Mouse (Mus musculus): ENCODE results near the gene Tmem109.

Gene Tmem109

DNA sequence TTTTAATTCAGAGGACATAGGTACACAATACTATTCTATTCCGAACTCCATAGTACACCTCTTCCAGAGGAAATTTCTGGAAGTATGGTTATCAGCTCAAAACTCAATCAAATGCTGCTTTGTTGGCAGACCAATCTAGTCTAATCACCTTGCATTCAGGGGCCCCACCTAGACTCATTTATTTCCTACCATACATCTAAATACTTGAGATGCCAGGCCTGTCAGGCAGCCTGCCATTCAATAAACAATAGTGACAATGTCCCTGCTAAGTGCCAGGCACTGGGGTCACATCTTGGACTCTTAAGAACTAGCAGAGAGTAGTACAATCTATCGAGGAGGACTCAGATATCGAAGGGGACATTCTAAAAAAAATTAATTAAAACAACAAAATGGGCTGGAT, 10.4 kb upstream of the Tmem109 start:
- no peak for DNase-seq (ENCODE audit: low read depth, low spot score)

DNA sequence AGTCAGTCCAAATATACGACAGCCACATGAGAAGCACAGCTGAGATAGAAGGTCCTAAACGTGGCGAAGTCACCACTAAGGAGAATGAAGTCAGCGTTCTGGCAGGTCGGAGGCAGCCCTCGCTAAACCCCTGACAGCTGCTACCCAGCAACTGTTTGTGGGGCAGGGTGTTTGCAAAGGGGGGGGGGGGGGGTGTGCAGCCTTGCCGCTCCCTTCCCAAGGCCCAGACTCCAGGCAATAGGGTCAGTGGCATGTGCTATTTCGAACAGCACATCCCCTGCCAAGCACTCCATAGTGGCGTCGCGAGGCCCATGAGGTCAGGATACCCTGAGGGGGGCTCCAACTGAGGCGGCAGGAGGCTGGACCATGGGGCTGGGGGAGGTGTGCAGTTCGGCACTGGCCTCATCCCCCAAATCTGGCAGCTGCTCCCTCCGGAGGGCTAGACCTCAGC, 801 bp downstream of the Tmem109 start:
- DNase-seq (ENCODE audit: low read depth, low spot score): no peak

DNA sequence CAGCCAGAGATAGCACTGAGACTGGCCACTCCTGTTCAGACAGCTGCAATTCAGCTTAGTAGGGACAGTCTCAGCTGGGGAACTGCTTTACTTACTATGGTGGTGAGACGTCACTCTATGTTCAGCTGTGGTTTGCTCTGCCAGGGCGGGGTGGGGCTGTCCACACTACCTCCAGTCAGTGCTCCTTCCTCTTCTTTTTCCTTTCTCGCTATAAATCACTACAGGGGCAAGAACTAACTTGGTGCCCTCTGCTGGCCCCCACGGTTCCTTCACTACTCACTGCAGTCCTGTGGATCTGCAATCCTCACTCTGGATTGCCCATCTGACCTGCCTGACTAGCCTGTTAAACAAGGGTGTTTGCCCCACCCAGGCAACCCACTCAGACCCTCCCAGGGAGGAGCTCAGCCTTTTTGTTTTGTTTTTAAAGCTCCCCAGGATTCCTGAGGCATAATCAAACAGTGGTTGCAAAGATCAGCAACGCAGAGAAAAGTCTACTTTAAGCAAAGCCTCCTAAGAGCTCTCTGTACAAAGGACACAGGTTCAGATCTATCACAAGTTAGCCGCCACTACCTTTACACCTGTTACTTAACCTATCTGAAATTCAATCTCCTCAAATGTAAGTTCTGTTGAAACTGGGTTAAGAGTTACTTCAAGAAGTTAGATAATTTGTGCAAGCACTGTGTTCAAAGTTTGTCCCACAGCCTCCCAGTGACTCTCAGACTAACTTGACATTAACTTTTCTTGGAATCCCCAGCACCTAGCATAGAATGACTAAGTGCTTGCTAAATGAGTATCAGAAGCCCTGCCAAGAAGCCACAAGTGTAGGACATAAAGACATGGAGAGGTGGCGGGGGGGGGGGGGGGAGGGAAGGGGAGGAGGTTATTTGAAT, 1.5 kb downstream of the Tmem109 start:
- no peak for DNase-seq (ENCODE audit: low read depth, low spot score)

DNA sequence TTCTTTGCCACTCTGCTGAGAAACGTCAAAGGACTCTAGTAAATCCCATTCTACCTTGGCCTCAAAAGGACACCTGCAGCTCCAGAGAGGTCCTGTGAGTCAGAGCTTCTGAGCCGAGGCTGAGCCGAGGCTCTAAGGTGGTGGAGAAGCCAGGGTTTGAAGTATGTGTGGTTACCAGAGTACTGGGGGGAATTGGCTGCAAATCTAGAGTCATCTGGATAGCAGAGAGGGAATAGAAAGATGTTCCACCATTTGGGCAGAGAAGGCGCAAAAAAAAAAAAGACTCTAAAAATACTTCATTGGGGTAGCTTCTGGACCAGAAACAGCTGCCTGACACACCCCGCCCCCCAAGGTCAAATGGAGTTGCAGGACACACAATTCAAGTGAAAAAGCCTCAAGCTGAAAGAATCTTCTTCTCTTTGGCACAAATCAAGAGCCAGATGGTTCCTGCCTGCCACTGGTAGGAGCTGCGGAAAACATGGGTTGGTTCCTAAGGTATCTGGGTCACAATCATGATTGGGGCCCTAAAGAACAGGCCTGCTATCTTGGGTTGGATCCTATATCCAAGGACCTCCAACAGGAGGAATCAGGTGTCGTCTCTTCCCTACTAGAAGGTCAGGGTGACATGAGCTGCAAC, 3.5 kb downstream of the Tmem109 start:
- DNase-seq (ENCODE audit: low read depth, low spot score): no peak

DNA sequence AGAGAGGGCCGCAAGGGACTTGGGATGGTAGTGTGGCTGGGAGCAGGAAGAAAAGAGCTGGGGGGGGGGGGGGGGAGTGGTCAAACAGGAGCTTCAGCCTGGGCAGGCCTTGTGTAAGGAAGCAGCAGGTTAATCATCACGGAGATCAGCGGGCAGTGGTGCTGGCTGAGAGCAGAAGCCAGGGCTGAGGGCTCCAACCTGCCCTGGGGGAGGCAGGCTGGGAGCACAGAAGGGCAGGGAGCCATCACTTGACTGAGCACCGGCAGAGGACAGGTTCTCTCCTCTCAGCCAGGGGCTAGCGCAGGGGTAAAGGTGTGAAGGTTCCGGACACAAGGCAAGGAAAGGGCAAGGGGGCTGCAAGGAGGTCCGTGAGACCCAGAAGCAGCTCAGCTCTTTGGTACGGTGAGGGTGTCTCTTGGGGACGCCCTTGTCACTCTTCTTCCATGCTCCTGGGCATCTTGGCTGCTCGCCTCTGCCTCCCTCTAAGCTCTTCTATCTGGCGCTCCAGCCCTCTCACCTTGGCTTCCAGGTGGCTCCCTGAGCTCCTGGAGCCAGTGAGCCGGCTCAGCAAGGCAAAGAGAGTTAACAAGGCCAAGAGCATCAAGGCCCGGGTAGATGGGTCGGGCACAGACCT, 10.4 kb downstream of the Tmem109 start:
- DNase-seq (ENCODE audit: low read depth, low spot score): no peak

DNA sequence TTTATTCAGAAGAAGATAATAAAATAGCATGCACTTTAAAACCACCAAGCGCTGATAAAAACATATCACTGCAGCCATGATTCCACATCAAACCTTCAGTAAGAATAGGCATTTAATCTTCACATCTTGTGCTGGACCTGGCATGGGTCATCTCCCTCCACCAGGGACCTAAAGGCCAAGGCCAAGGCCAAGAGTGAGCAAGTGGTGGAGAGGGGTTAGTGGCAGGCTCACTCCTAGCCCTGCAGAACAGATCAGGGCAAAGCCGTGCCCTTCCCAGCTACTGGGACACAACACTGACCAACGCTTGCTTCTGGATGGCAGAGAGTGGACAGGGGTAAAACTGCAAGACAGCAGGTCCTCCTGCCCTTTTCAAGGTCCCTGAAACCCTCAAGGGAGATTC, 11.1 kb downstream of the Tmem109 start:
- no peak for DNase-seq (ENCODE audit: low read depth, low spot score)

DNA sequence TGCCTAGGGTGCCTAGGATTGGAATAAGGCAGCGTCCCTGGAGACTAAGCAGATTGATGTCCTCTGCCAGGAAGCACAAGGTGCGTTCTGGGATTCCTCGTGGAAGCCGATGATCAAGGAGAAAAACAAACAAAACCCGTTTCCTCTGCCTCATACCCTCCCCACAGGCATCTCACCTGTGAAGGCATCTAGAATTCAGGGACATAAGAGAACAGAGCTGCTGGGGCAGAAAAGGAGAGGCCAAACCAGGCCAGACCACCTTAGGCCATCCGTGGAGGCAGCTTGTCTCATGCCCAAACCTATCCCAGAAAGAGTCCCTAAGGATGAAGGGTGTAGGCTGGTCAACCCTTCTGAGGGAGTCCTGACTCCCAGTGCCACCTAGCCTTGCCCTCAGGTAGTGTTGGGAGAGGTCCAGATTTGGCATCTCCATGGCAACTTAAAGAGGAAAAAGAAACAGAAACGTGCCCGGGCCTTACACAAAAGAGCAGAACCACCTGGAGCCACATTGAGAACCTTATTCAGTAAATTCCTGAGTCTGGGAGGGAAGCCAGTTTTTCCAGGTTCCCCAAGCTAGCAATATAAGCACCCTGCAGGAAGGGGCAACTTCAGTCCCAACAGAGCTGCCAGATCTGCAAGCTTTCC, 11.8 kb downstream of the Tmem109 start, which contains the start of gene Tmem132a:
Gene Tmem132a, minus strand, starts transcription at position 55 of the 642 bp plus-strand sequence.
- no peak for DNase-seq (ENCODE audit: low read depth, low spot score)

DNA sequence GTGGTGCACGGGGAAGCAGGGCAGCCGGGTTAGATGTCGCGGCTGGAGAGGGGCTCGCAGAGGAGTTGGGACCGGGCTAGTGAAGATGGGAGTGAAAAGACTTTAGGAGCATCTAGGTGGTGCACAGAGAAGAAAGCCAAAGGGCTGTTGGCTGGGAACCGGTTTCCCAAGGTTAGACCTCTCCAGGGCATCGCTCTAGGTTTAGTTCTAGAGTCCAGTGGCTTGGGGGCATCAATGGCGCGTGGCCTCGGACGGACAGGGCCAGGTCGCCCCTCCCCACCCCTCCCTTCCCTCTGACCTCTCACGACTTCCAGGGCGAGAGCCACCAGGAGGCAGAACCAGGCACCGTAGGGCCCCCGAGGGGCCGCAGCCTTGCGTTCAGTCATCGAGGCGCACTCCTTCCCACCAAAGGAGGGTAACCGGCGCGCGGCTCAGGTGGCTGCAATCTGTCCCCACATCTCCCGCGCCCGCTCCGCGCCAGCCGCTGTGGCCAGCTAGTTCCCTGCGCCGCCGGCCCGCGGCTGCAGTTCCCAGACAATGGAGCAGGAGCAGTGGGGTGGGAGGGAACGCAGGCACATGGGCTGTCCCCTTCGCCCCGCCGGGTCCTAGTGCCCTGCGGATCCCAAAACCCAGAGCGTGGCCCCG, 12.4 kb downstream of the Tmem109 start:
- DNase-seq (ENCODE audit: low read depth, low spot score): peak; percentile 57

DNA sequence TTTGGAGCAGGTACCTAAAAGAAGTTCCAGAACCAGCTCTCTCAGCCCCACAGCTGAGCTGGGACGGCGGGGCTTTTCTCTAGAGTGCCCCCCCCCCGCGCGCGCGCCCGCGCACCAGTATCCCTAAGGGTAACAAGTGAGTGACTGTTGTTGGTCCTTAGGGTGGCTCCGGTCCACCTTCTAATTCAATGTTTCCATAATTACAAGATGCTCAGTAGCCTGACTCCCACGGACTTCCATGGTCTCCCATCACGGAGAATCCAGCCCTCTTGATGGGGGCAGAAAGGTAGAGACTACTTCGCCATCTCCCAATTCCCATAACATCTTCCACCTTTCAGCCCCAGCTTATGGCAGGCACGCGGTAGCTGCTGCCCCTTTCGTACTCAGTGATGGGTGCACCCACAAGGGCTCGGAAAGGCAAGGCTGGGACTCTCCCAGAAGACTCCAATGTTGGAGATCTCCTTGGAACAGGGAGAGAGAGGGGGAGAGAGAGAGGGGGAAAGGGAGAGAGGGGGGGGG, 13.1 kb downstream of the Tmem109 start:
- no peak for DNase-seq (ENCODE audit: low read depth, low spot score)

DNA sequence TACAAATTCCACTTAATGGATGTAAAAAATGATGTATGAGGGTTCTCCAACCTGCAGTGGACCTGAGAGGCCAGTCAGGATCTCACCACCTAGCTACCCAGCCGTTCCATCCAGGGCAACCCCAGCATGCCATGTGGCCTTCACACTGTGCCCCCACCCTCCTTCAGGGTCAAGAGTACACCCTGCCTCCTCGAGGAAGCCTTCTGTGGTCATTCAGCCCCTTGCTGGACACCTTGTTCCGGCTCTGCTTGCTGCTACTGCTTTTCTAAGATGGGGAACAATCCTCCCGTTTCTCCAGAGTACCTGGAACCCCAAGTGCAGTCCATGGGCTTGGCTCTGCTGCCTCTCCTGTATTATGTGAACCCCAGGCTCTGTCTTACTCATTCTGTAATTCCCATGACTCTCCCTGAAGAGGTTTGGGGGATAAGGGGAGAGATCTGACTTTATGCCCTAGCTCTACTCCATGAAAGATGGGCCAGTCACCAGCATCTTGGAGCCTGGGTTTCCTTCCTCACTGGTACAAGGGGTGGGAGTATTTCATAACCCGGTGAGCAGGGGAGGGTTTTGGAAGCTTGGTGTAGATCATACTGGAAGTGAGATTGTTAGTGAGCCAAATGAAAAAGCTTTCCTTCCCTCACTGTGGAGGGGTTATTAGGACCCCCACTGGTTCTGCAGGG, 13.7 kb downstream of the Tmem109 start:
- DNase-seq (ENCODE audit: low read depth, low spot score): no peak

DNA sequence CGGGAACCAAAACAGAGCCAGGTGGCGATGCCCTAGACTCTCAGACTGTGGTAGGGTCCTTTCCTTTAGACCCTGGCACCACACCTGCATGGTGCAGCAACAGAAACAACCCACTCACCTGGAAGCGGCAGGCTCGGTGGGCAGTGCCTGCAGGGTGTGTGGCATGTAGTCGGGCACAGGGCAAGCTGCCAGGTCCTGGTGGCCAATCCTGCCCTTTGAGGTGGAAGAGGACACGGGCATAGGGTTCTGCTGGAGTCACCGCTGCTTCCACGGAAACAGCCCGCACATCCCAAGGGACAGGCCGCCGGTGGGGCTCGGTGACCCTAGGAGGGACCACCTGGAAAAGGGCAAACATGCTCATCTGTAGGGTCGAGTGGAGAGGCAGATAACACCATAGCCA, 15.4 kb downstream of the Tmem109 start:
- no peak for DNase-seq (ENCODE audit: low read depth, low spot score)

DNA sequence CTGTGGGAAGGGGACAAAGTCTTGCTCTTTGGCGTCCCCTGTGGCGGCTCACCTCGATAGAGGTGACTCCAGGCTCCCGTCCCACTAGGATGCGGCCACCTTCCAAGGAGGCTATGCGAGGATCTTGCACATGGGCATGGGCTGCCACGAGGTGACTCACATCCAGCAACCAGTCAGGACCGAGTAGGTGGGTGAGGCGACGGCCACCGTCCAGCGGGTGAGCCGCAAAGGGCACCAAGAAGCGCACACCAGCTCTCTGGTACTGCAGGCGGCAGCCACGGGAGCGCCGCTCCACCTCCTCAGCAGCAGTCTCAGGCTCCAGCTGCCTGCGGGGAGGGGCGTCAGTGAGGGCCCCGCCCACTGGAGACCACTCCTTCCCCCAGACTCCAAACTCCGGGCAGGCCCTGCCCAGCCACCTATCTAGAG, 21.7 kb downstream of the Tmem109 start:
- DNase-seq (ENCODE audit: low read depth, low spot score): no peak

DNA sequence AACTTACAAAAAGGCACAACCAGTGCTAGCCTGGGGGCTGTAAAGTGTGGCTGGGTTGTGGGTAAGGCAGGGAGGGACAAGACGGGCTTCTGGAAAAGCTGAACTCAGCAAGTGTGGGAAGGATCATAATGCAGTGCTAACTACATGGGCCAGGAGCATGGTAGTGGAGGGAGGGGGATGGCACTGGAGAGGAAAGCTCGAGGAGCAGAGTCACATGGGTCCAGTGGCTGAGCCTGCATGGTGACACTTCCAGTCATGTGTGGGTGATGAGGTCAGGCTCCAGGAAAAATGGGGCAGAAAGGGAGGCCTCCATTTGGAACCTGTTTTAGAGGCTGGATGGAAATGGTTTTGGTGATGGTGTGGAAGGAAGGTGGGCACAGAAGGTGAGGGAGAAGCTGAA, 25.3 kb downstream of the Tmem109 start:
- no peak for DNase-seq (ENCODE audit: low read depth, low spot score)

DNA sequence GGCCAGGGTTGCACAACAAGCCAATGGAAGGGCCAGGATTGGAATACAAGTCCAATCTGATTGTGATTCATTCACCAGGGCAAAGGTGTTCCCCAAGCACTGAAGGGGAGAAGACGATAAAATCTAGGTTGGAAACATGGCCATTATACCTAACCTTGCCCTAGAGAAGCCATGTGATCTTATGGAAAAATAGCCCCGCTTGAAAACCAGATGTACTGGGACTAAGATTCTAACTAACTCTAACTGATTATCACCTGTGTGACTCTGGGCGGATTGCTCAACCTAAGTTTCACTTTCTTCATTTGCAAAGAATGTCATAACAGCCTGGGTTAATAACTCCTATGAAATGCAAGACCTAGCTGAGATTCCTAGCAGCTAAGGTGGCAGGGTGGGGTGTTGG, 26.4 kb downstream of the Tmem109 start:
- no peak for DNase-seq (ENCODE audit: low read depth, low spot score)

DNA sequence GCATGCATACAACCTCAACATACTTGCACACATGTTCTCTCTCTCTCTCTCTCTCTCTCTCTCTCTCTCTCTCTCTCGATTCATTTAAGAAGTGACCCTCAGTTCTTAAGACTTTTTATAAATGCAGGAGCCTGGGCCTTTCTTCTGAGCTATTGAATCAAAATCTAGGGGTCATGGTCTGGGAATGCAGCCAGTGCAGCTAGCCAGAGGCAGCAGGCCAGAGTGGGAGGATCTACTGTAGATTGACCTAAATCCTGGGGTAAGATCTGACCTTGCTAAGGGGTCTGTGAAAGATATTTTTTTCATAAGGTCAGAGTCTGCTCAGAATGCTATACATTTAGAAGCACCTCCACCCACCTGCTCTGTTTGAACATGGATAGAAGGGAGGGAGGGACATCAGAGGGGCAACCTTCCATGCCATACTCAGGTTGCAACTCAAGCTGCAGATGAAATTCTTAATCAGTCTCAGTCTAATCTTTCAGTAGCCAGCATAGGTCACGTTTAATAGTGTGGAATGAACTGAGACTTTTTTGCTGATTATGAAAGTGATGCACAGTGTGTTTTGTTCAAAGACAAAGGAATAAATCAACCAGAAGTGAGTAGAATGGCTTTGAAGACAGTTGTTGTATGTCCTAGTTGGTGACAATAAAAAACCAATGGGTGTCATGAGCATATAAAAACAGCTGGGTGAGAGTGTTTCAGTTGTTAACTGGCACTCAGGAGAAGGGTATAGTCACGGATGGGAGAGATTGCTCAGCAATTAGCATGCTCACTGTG, 34.3 kb downstream of the Tmem109 start:
- DNase-seq (ENCODE audit: low read depth, low spot score): no peak

DNA sequence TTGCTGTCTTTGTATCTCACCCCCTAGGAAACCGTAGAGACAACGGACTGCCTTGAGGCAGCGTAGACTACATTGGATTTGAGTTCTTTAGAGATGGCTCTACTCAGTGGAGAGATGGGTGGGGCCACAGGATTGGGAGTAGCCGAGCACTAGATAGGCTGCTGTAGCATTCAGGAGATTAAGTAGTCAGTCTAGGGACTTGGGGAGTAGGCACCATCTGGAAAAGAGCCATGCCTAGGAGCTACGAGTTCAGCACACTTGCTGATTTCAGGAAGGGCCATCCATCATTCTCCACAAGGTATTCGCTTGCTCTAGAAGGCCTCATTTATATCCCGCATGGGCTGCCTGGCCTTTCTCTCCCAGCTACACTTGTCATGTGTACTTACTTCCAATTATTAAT, 35.7 kb downstream of the Tmem109 start:
- DNase-seq (ENCODE audit: low read depth, low spot score): no peak

DNA sequence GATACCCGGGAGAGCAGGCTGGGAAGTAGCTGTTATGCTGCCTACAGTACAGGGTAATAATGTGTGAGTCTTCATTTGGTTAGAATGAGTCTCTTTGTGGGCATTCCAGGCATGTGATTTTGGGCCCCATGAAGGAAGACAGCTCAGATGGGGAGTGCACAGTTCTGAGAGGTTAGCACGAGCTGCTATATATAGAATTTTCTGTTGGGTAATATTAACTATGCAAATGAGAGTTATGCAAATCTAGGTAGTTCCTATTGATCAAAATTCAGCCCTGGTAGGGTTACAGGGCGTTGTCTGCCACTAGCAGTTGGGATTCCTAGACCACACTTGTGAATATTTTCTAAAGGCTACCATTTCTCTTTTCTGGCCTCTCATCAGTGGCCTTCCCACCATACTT, 36.3 kb downstream of the Tmem109 start:
- no peak for DNase-seq (ENCODE audit: low read depth, low spot score)

DNA sequence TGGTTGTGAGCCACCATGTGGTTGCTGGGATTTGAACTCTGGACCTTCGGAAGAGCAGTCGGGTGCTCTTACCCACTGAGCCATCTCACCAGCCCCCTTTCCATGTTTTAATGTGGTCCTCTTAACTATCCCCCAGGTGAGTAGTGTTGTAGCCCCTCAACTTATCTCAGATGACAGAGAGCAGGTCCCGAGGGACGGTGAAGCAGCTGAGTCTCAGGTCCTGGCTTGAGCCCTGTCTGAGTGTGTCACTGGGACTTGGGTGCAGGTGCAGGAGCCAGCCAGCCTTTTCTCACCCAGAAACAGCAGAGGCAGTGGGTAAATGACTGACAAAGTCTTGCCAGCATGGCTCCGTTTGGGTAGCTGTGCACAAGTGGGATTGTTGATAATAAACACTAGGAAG, 37.6 kb downstream of the Tmem109 start:
- no peak for DNase-seq (ENCODE audit: low read depth, low spot score)

DNA sequence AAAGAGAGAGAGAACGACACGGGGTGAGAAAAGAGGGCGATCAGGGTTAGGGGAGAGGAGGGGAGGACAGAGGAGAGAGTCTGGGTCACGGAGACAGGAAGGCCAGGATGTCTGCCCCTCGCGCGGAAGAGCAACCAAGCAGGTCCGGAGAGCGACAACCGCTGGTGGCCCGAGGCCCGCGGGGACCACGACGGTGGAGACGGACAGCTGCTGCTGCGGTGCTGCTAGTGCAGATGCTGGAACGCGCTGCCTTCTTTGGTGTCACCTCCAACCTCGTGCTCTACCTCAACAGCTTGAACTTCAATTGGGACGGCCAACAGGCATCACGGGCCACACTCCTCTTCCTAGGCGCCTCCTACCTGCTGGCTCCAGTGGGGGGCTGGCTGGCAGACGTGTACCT, 38.9 kb downstream of the Tmem109 start:
- no peak for DNase-seq (ENCODE audit: low read depth, low spot score)
